Mouse (Mus musculus): ENCODE results near the gene Grhl1. TPM values are rescaled to one million over a fixed set of nuclear protein-coding genes. Genes with fewer than 3 reads are reported as not detected.
A peak's percentile ranks its signal among the peaks of the same experiment; 100 is the strongest.

Gene Grhl1
- polyA plus RNA-seq, 1 experiment from 2014 or later, result 0.61 TPM

- DNase-seq (ENCODE audit: low spot score) (no peak), ATAC-seq (ENCODE audit: insufficient read depth, low FRiP score, low TSS enrichment) (no peak)
- Histone ChIP-seq H3K4me1 (ENCODE audit: control insufficient read depth, insufficient read depth, low read length) (no peaks in the 10 kb centered on the region), H3K27me3 (ENCODE audit: control insufficient read depth, insufficient read depth, low read length) (no peaks in the 10 kb centered on the region), H3K4me3 (ENCODE audit: low read depth, low read length) (no peak overlapping the region), H3K4me2 (ENCODE audit: low read depth) (no peak overlapping the region), H3K9ac (ENCODE audit: low read length) (no peak overlapping the region), H3K27ac (ENCODE audit: low read depth, low read length) (no peak overlapping the region), H3K36me3 (ENCODE audit: control insufficient read depth, insufficient read depth, low read length) (no peaks in the 10 kb centered on the region), H3K9me3 (ENCODE audit: control insufficient read depth, low read length) (no peaks in the 10 kb centered on the region)
- 52% methylated on average over 1 of the region's 1 CpGs for WGBS
Observed at GRCm38 (mm10) chr12:24644125-24644571, 72.1 kb downstream of the Grhl1 start.

- ATAC-seq (ENCODE audit: insufficient read depth, low FRiP score, low TSS enrichment) (no peak), DNase-seq (ENCODE audit: low spot score) (no peak)
- no peaks in the 10 kb centered on the region for H3K9me3 ChIP-seq (ENCODE audit: control insufficient read depth, low read length)
- H3K27me3 ChIP-seq (ENCODE audit: control insufficient read depth, insufficient read depth, low read length), result no peaks in the 10 kb centered on the region
- H3K27ac ChIP-seq (ENCODE audit: low read depth, low read length), result no peak overlapping the region
- no peak overlapping the region for H3K4me3 ChIP-seq (ENCODE audit: low read depth, low read length)
- peaks cover 6% of the 10 kb centered on the region for H3K4me1 ChIP-seq (ENCODE audit: control insufficient read depth, insufficient read depth, low read length)
- no peak overlapping the region for H3K4me2 ChIP-seq (ENCODE audit: low read depth)
- WGBS, result 80% methylated on average over 6 of the region's 6 CpGs
- no peaks in the 10 kb centered on the region for H3K36me3 ChIP-seq (ENCODE audit: control insufficient read depth, insufficient read depth, low read length)
- no peak overlapping the region for H3K9ac ChIP-seq (ENCODE audit: low read length)
Observed at GRCm38 (mm10) chr12:24645901-24646300, 73.8 kb downstream of the Grhl1 start.

GRCm38 (mm10) chr12:24648094-24648493, 76.0 kb downstream of the Grhl1 start:
- H3K27me3 ChIP-seq (ENCODE audit: control insufficient read depth, insufficient read depth, low read length), result no peaks in the 10 kb centered on the region
- no peaks in the 10 kb centered on the region for H3K36me3 ChIP-seq (ENCODE audit: control insufficient read depth, insufficient read depth, low read length)
- H3K4me2 ChIP-seq (ENCODE audit: low read depth), result no peak overlapping the region
- DNase-seq (ENCODE audit: low spot score) (no peak), ATAC-seq (ENCODE audit: insufficient read depth, low FRiP score, low TSS enrichment) (no peak)
- H3K4me1 ChIP-seq (ENCODE audit: control insufficient read depth, insufficient read depth, low read length), result peaks cover 15% of the 10 kb centered on the region
- H3K9me3 ChIP-seq (ENCODE audit: control insufficient read depth, low read length), result no peaks in the 10 kb centered on the region
- no peak overlapping the region for H3K9ac ChIP-seq (ENCODE audit: low read length)
- 70% methylated on average over 1 of the region's 1 CpGs for WGBS
- H3K4me3 ChIP-seq (ENCODE audit: low read depth, low read length), result no peak overlapping the region
- H3K27ac ChIP-seq (ENCODE audit: low read depth, low read length), result no peak overlapping the region

- peak; percentile 24 for DNase-seq (ENCODE audit: low spot score)
- H3K27me3 ChIP-seq (ENCODE audit: control insufficient read depth, insufficient read depth, low read length), result no peaks in the 10 kb centered on the region
- H3K36me3 ChIP-seq (ENCODE audit: control insufficient read depth, insufficient read depth, low read length), result peaks cover 7% of the 10 kb centered on the region
- peak overlapping the region; percentile 85 for H3K4me3 ChIP-seq (ENCODE audit: low read depth, low read length)
- 5% methylated on average over 22 of the region's 22 CpGs for WGBS
- peak overlapping the region; percentile 60 for H3K9ac ChIP-seq (ENCODE audit: low read length)
- H3K4me2 ChIP-seq (ENCODE audit: low read depth), result peak overlapping the region; percentile 63
- no peaks in the 10 kb centered on the region for H3K9me3 ChIP-seq (ENCODE audit: control insufficient read depth, low read length)
- 0 out of 2 replicates have a peak overlapping the region, but pooled peaks have one; percentile 49 for H3K27ac ChIP-seq (ENCODE audit: low read depth, low read length)
- ATAC-seq (ENCODE audit: insufficient read depth, low FRiP score, low TSS enrichment), result 0 out of 2 replicates have a peak, but pooled peaks have one; percentile 3
- peaks cover 19% of the 10 kb centered on the region for H3K4me1 ChIP-seq (ENCODE audit: control insufficient read depth, insufficient read depth, low read length)
Observed at GRCm38 (mm10) chr12:24650415-24651062, 78.5 kb downstream of the Grhl1 start.

GRCm38 (mm10) chr12:24651063-24651557, 79.0 kb downstream of the Grhl1 start, which contains the start of gene Klf11:
TSS of gene Klf11 (plus strand) at chr12:24651274.
- Histone ChIP-seq H3K36me3 (ENCODE audit: control insufficient read depth, insufficient read depth, low read length) (peaks cover 7% of the 10 kb centered on the region), H3K27me3 (ENCODE audit: control insufficient read depth, insufficient read depth, low read length) (no peaks in the 10 kb centered on the region), H3K9ac (ENCODE audit: low read length) (peak within 1 kb of the TSS; percentile 91), H3K4me3 (ENCODE audit: low read depth, low read length) (peak within 1 kb of the TSS; percentile 85), H3K27ac (ENCODE audit: low read depth, low read length) (peak within 1 kb of the TSS; percentile 96), H3K4me1 (ENCODE audit: control insufficient read depth, insufficient read depth, low read length) (peaks cover 19% of the 10 kb centered on the region), H3K4me2 (ENCODE audit: low read depth) (peak within 1 kb of the TSS; percentile 63), H3K9me3 (ENCODE audit: control insufficient read depth, low read length) (no peaks in the 10 kb centered on the region)
- DNase-seq (ENCODE audit: low spot score) (peak; percentile 99), ATAC-seq (ENCODE audit: insufficient read depth, low FRiP score, low TSS enrichment) (peak; percentile 92)
- WGBS, result under 1% methylated on average over 56 of the region's 68 CpGs

GRCm38 (mm10) chr12:24651642-24652342, 79.7 kb downstream of the Grhl1 start:
- H3K36me3 ChIP-seq (ENCODE audit: control insufficient read depth, insufficient read depth, low read length), result peaks cover 7% of the 10 kb centered on the region
- DNase-seq (ENCODE audit: low spot score) (peak; percentile 95), ATAC-seq (ENCODE audit: insufficient read depth, low FRiP score, low TSS enrichment) (peak; percentile 87)
- WGBS, result 1% methylated on average over 36 of the region's 36 CpGs
- H3K4me1 ChIP-seq (ENCODE audit: control insufficient read depth, insufficient read depth, low read length), result peaks cover 19% of the 10 kb centered on the region
- H3K9ac ChIP-seq (ENCODE audit: low read length), result peak overlapping the region; percentile 91
- no peaks in the 10 kb centered on the region for H3K27me3 ChIP-seq (ENCODE audit: control insufficient read depth, insufficient read depth, low read length)
- H3K27ac ChIP-seq (ENCODE audit: low read depth, low read length), result peak overlapping the region; percentile 96
- peak overlapping the region; percentile 85 for H3K4me3 ChIP-seq (ENCODE audit: low read depth, low read length)
- peak overlapping the region; percentile 55 for H3K4me2 ChIP-seq (ENCODE audit: low read depth)
- no peaks in the 10 kb centered on the region for H3K9me3 ChIP-seq (ENCODE audit: control insufficient read depth, low read length)

- ATAC-seq (ENCODE audit: insufficient read depth, low FRiP score, low TSS enrichment), result no peak
- Histone ChIP-seq H3K4me3 (ENCODE audit: low read depth, low read length) (no peak overlapping the region), H3K4me1 (ENCODE audit: control insufficient read depth, insufficient read depth, low read length) (peaks cover 19% of the 10 kb centered on the region), H3K4me2 (ENCODE audit: low read depth) (no peak overlapping the region), H3K27me3 (ENCODE audit: control insufficient read depth, insufficient read depth, low read length) (no peaks in the 10 kb centered on the region), H3K27ac (ENCODE audit: low read depth, low read length) (no peak overlapping the region), H3K9ac (ENCODE audit: low read length) (no peak overlapping the region), H3K9me3 (ENCODE audit: control insufficient read depth, low read length) (no peaks in the 10 kb centered on the region), H3K36me3 (ENCODE audit: control insufficient read depth, insufficient read depth, low read length) (peaks cover 7% of the 10 kb centered on the region)
- 77% methylated on average over 16 of the region's 16 CpGs for WGBS
- DNase-seq (ENCODE audit: low spot score), result no peak
Observed at GRCm38 (mm10) chr12:24654065-24654862, 82.2 kb downstream of the Grhl1 start.

- ATAC-seq (ENCODE audit: insufficient read depth, low FRiP score, low TSS enrichment), result no peak
Observed at GRCm38 (mm10) chr12:24656436-24656835, 84.4 kb downstream of the Grhl1 start.

More at GRCm38 (mm10) chr12:24656436-24656835, 84.4 kb downstream of the Grhl1 start:
- no peak overlapping the region for H3K4me2 ChIP-seq (ENCODE audit: low read depth)
- H3K9ac ChIP-seq (ENCODE audit: low read length), result no peak overlapping the region
- no peaks in the 10 kb centered on the region for H3K9me3 ChIP-seq (ENCODE audit: control insufficient read depth, low read length)
- 88% methylated on average over 3 of the region's 3 CpGs for WGBS
- H3K36me3 ChIP-seq (ENCODE audit: control insufficient read depth, insufficient read depth, low read length), result peaks cover 7% of the 10 kb centered on the region
- H3K4me1 ChIP-seq (ENCODE audit: control insufficient read depth, insufficient read depth, low read length), result peaks cover 13% of the 10 kb centered on the region; the same call in 1 of the 2 replicates
- DNase-seq (ENCODE audit: low spot score), result no peak
- no peaks in the 10 kb centered on the region for H3K27me3 ChIP-seq (ENCODE audit: control insufficient read depth, insufficient read depth, low read length)
- H3K4me3 ChIP-seq (ENCODE audit: low read depth, low read length), result no peak overlapping the region
- no peak overlapping the region for H3K27ac ChIP-seq (ENCODE audit: low read depth, low read length)

Measured in neural tube, embryonic 11.5 days (tissue).